22 mouse cellular contexts compared by ENCODE assay signal in genomic region chr17:10439815-10440214, GRCm38 (mm10).
A peak's percentile ranks its signal among the peaks of the same experiment; 100 is the strongest.
DNase-seq lines count a peak whose midpoint lies in the region; ATAC-seq and TF ChIP-seq lines count a peak whose summit lies in the region.
"Had no signal": no experiment of that assay in that cellular context is flagged by ENCODE, and none has a peak within 500 bp of the region (broad histone marks: within the 10 kb centered on the region; RNA-seq: fewer than 3 reads in every experiment).

No protein-coding gene starts in this region.

- H3K27me3 ChIP-seq in heart, embryonic 10.5 days (ENCODE audit: insufficient read depth, poor library complexity, severe bottlenecking) = no peaks in the 10 kb centered on the region
- no peaks in the 10 kb centered on the region for H3K27me3 ChIP-seq in midbrain, embryonic 13.5 days
- H3K27me3 ChIP-seq in midbrain, embryonic 10.5 days (ENCODE audit: low read depth, poor library complexity, severe bottlenecking) = 0 out of 2 replicates have a peak, but pooled peaks cover 4% of the 10 kb centered on the region
- H3K27me3 ChIP-seq in hindbrain, postnatal 0 days (ENCODE audit: insufficient read depth, low read length) = no peaks in the 10 kb centered on the region
- H3K27me3 ChIP-seq: forebrain, embryonic 13.5 days; heart, embryonic 15.5 days had no signal

- 76% methylated on average over 8 of the region's 8 CpGs for WGBS in heart, embryonic 10.5 days
- WGBS in midbrain, embryonic 13.5 days = 70% methylated on average over 8 of the region's 8 CpGs
- WGBS in midbrain, embryonic 10.5 days = 81% methylated on average over 8 of the region's 8 CpGs
- 33% methylated on average over 8 of the region's 8 CpGs for WGBS in hindbrain, postnatal 0 days

- no peak overlapping the region for H3K4me2 ChIP-seq in midbrain, embryonic 13.5 days (replicated peaks)
- H3K4me2 ChIP-seq in hindbrain, postnatal 0 days (ENCODE audit: low read depth, low read length) = no peak overlapping the region
- H3K4me2 ChIP-seq: forebrain, embryonic 13.5 days; heart, embryonic 15.5 days had no signal

- no peak overlapping the region for H3K4me3 ChIP-seq in heart, embryonic 10.5 days
- H3K4me3 ChIP-seq in midbrain, embryonic 13.5 days (replicated peaks) = no peak overlapping the region
- H3K4me3 ChIP-seq in midbrain, embryonic 10.5 days = no peak overlapping the region
- no peak overlapping the region for H3K4me3 ChIP-seq in hindbrain, postnatal 0 days (ENCODE audit: low read length)
- H3K4me3 ChIP-seq: forebrain, embryonic 13.5 days; heart, embryonic 15.5 days; limb, embryonic 10.5 days had no signal

- no peaks in the 10 kb centered on the region for H3K36me3 ChIP-seq in heart, embryonic 10.5 days
- H3K36me3 ChIP-seq in midbrain, embryonic 13.5 days = no peaks in the 10 kb centered on the region
- no peaks in the 10 kb centered on the region for H3K36me3 ChIP-seq in midbrain, embryonic 10.5 days
- no peaks in the 10 kb centered on the region for H3K36me3 ChIP-seq in hindbrain, postnatal 0 days (ENCODE audit: insufficient read depth, low read length)
- H3K36me3 ChIP-seq: heart, embryonic 15.5 days; limb, embryonic 10.5 days had no signal

- no peak overlapping the region for H3K9ac ChIP-seq in midbrain, embryonic 13.5 days (replicated peaks)
- no peak overlapping the region for H3K9ac ChIP-seq in hindbrain, postnatal 0 days (replicated peaks; ENCODE audit: low read length)
- H3K9ac ChIP-seq: forebrain, embryonic 13.5 days; heart, embryonic 15.5 days; liver, postnatal 0 days had no signal

- H3K4me1 ChIP-seq in heart, embryonic 10.5 days = peaks cover 26% of the 10 kb centered on the region
- H3K4me1 ChIP-seq in midbrain, embryonic 13.5 days (replicated peaks) = peaks cover 26% of the 10 kb centered on the region
- H3K4me1 ChIP-seq in midbrain, embryonic 10.5 days = peaks cover 15% of the 10 kb centered on the region
- peaks cover 7% of the 10 kb centered on the region; the same call in 1 of the 2 replicates for H3K4me1 ChIP-seq in hindbrain, postnatal 0 days (ENCODE audit: insufficient read depth, low read length)

- H3K9me3 ChIP-seq in heart, embryonic 10.5 days = no peaks in the 10 kb centered on the region
- H3K9me3 ChIP-seq in midbrain, embryonic 13.5 days = no peaks in the 10 kb centered on the region
- H3K9me3 ChIP-seq in midbrain, embryonic 10.5 days (replicated peaks) = peaks cover 2% of the 10 kb centered on the region; the same call in 1 of the 2 replicates
- no peaks in the 10 kb centered on the region for H3K9me3 ChIP-seq in hindbrain, postnatal 0 days (ENCODE audit: low read length)
- H3K9me3 ChIP-seq: forebrain, embryonic 13.5 days; heart, embryonic 15.5 days; limb, embryonic 10.5 days had no signal

- peak overlapping the region; percentile 30; the same call in 1 of the 2 replicates for H3K27ac ChIP-seq in heart, embryonic 10.5 days
- peak overlapping the region; percentile 9; the same call in 1 of the 2 replicates for H3K27ac ChIP-seq in midbrain, embryonic 13.5 days
- H3K27ac ChIP-seq in midbrain, embryonic 10.5 days (replicated peaks) = no peak overlapping the region
- peak overlapping the region; percentile 26; the same call in 1 of the 2 replicates for H3K27ac ChIP-seq in hindbrain, postnatal 0 days
- H3K27ac ChIP-seq: heart, embryonic 15.5 days; limb, embryonic 10.5 days; macrophage had no signal

- TF ChIP-seq CTCF in hindbrain, postnatal 0 days (IDR thresholded peaks at IDR 0.05; ENCODE audit: low read depth) = no peak

- DNase-seq in heart, embryonic 10.5 days (ENCODE audit: low spot score) = peak; percentile 43
- DNase-seq in heart, adult 9 months (ENCODE audit: low spot score in 2 of 2) = no peak
- DNase-seq in midbrain, embryonic 10.5 days (ENCODE audit: low spot score) = no peak
- peak; percentile 28 for DNase-seq in ES-CJ7 (ENCODE audit: low read depth, low spot score)
- DNase-seq in hindbrain, postnatal 0 days (ENCODE audit: low spot score) = peak; percentile 40
- no peak for DNase-seq in embryo, embryonic 10 days (ENCODE audit: low spot score)
- no peak for DNase-seq in right cerebral cortex, adult 18-20 months
- DNase-seq: adrenal gland, postnatal 10 days; cerebellum, adult 9-10 months; heart, adult 18-20 months; heart, postnatal 36 days; kidney, postnatal 10 days; liver; liver, postnatal 0 days; thymus, adult 18-20 months; thymus, postnatal 36 days had no signal

- no peak for ATAC-seq in midbrain, embryonic 13.5 days
- no peak for ATAC-seq in hindbrain, postnatal 0 days
- ATAC-seq: forebrain, embryonic 13.5 days; liver, postnatal 0 days; lung, postnatal 0 days had no signal

Comparison
In these comparisons a context has a peak if more than half of its experiments do, and no peak if none do; other contexts are left out.
1. DNase-seq: peak in heart, embryonic 10.5 days (single experiment), ES-CJ7 (single experiment) and hindbrain, postnatal 0 days (single experiment); none in heart, adult 9 months (0 of 2), midbrain, embryonic 10.5 days (single experiment), embryo, embryonic 10 days (single experiment) and right cerebral cortex, adult 18-20 months (single experiment).